Mouse (Mus musculus): ENCODE measurements around the gene Anapc7. TPM values are rescaled to one million over a fixed set of nuclear protein-coding genes. Genes with fewer than 3 reads are reported as not detected.

Gene Anapc7
- polyA plus RNA-seq, 1 experiment, result 38.0 TPM

DNA sequence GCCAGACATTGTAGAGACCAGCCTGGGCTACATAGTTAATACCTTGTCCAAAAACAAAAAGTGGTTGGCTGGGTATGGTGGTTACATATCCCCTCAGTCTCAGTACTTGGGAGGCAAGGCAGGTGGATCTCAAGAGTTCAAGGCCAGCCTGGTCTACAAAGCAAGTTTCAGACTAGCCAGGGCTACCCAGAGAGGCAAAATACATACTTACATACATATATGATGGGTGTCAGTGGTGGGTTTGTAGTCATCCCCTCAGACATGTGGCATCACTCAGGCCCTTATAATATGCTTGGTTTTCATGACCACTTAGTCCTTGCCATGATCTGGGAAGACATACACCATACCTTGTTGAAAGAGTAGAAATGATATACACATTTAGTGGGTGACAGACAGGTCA is 30.8 kb upstream of the Anapc7 start:
- Histone ChIP-seq H3K4me1 (ENCODE audit: control insufficient read depth, insufficient read depth, low read length) (peaks cover 10% of the 10 kb centered on the region; the same call in 1 of the 2 replicates), H3K27me3 (ENCODE audit: control insufficient read depth, insufficient read depth, low read length) (no peaks in the 10 kb centered on the region), H3K4me3 (replicated peaks; ENCODE audit: insufficient read depth, low read depth, low read length) (no peak overlapping the region), H3K27ac (ENCODE audit: insufficient read depth, low read length) (no peak overlapping the region)
- no peak for DNase-seq
- no peak for TF ChIP-seq CTCF (IDR thresholded peaks at IDR 0.05; ENCODE audit: borderline replicate concordance, insufficient read depth, low read depth, low read length)
- TF ChIP-seq POLR2A (IDR thresholded peaks at IDR 0.05; ENCODE audit: borderline replicate concordance, insufficient read depth, low read length), result no peak

DNA sequence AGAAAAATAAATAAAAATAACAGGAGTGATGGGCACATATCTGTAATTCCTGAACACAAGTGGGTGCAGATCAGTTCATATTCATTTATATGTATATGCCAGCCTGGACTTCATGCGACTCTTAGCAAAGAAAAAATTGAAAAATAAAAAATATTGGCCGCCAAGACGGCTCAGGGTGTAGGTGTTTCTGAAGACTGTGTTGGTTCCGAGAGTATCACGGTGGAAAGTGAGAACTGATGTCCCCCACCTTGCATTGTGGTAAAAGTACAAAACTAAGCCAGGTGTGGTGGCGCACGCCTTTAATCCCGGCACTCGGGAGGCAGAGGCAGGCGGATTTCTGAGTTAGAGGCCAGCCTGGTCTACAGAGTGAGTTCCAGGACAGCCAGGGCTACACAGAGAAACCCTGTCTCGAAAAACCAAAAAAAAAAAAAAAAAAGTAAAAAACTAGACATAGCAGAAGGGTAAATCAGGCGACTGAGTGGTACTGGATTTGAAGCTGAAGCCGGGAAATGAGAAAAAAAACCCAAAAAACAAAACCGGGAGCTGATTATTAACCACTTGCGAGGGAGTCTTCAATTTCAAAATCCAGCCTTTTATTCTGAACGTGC is 30.2 kb upstream of the Anapc7 start:
- 47% methylated on average over 16 of the region's 16 CpGs for WGBS
- H3K27me3 ChIP-seq (ENCODE audit: control insufficient read depth, insufficient read depth, low read length), result no peaks in the 10 kb centered on the region
- H3K4me3 ChIP-seq (replicated peaks; ENCODE audit: insufficient read depth, low read depth, low read length), result no peak overlapping the region
- H3K4me1 ChIP-seq (ENCODE audit: control insufficient read depth, insufficient read depth, low read length), result peaks cover 10% of the 10 kb centered on the region; the same call in 1 of the 2 replicates
- TF ChIP-seq POLR2A (IDR thresholded peaks at IDR 0.05; ENCODE audit: borderline replicate concordance, insufficient read depth, low read length) (no peak), CTCF (IDR thresholded peaks at IDR 0.05; ENCODE audit: borderline replicate concordance, insufficient read depth, low read depth, low read length) (no peak)
- DNase-seq, result no peak
- no peak overlapping the region for H3K27ac ChIP-seq (ENCODE audit: insufficient read depth, low read length)

DNA sequence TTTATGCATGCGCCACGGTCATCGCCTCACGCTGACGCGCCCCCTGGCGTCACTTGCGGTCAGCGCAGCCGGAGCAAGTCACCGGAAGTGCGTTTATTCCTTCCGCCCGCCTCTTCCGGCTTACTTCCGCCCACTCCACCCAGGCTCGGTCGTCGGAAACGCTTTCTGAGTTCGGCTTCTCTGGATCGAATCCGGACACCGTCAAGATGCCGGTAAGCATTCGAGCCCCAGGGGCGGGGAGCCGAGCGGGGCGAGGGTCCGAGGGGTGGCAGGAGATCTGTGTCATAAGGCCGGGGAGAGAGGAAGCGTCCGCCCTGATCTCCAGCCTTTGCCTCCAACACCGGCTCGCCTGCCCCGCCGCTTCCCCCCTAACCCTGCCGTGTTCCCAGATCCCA is 29.7 kb upstream of the Anapc7 start, which contains the start of gene Arpc3:
Gene Arpc3 (plus strand): TSS at position 93 of the 395 bp plus-strand sequence.
- peaks cover 10% of the 10 kb centered on the region; the same call in 1 of the 2 replicates for H3K4me1 ChIP-seq (ENCODE audit: control insufficient read depth, insufficient read depth, low read length)
- under 1% methylated on average over 39 of the region's 39 CpGs for WGBS
- H3K27me3 ChIP-seq (ENCODE audit: control insufficient read depth, insufficient read depth, low read length), result no peaks in the 10 kb centered on the region
- TF ChIP-seq POLR2A (IDR thresholded peaks at IDR 0.05; ENCODE audit: borderline replicate concordance, insufficient read depth, low read length) (peak; percentile 74; the same call in 1 of the 2 replicates), CTCF (IDR thresholded peaks at IDR 0.05; ENCODE audit: borderline replicate concordance, insufficient read depth, low read depth, low read length) (peak; percentile 90)
- no peak within 1 kb of the TSS for H3K27ac ChIP-seq (ENCODE audit: insufficient read depth, low read length)
- DNase-seq, result peak; percentile 91 to 94
- H3K4me3 ChIP-seq (replicated peaks; ENCODE audit: insufficient read depth, low read depth, low read length), result peak within 1 kb of the TSS; percentile 94

DNA sequence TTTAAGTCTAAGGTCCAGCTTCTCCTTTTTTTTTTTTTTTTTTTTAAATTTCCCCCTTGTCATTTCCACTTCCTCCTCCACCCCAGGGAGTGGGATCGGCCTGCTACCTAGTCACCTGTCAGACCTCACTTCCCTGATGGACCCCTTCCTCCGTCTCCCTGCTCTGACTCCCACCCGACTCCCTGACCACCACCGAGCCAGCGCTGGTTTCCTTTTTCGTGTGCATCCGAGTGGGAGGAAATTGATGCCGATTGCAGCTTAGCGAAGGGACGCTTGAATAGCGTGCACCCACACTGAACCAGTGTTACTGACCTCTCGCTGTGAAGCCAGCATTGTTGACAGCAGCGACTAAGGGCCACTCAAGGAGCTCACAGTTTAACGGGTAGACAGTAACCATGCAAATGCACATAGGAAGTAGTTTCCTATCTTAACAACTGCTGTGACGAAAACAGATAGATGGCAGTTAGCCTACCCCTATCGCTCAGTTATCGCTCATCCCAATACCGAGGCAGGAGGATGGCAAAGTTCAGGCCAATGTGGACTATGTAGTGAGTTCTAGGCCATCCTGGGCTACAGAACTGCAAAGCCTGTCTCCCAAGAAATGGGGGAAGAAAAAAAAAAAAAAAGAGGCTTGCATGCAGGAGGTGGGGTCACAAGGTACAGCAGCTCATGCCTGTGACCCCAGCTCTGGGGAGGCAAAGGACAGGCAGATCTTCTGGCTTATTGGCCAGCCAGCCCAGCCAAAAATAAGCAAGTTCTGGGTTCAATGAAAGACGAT is 29.1 kb upstream of the Anapc7 start:
- peaks cover 10% of the 10 kb centered on the region; the same call in 1 of the 2 replicates for H3K4me1 ChIP-seq (ENCODE audit: control insufficient read depth, insufficient read depth, low read length)
- no peaks in the 10 kb centered on the region for H3K27me3 ChIP-seq (ENCODE audit: control insufficient read depth, insufficient read depth, low read length)
- H3K4me3 ChIP-seq (replicated peaks; ENCODE audit: insufficient read depth, low read depth, low read length), result peak overlapping the region; percentile 94
- DNase-seq, result peak in 1 of 2 experiments; percentile 48
- 6% methylated on average over 19 of the region's 19 CpGs for WGBS
- no peak overlapping the region for H3K27ac ChIP-seq (ENCODE audit: insufficient read depth, low read length)
- no peak for TF ChIP-seq POLR2A (IDR thresholded peaks at IDR 0.05; ENCODE audit: borderline replicate concordance, insufficient read depth, low read length)
- TF ChIP-seq CTCF (IDR thresholded peaks at IDR 0.05; ENCODE audit: borderline replicate concordance, insufficient read depth, low read depth, low read length), result no peak

DNA sequence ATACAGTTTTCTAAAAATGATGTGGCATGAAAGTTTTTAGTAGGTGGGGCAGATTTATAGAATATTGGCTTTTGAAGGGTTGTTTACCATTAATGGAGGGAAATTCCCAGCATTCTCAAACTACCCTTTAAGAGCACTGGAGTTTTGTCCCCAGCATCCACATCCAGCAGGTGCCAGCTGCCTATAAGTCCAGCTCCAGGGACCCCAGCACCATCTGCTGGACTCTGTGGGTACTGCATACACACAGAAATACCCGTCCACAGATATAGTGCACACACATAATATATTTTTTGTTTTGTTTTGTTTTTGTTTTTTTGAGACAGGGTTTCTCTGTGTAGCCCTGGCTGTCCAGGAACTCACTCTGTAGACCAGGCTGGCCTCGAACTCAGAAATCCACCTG is 27.6 kb upstream of the Anapc7 start:
- TF ChIP-seq POLR2A (IDR thresholded peaks at IDR 0.05; ENCODE audit: borderline replicate concordance, insufficient read depth, low read length) (no peak), CTCF (IDR thresholded peaks at IDR 0.05; ENCODE audit: borderline replicate concordance, insufficient read depth, low read depth, low read length) (peak; percentile 77)
- Histone ChIP-seq H3K27me3 (ENCODE audit: control insufficient read depth, insufficient read depth, low read length) (no peaks in the 10 kb centered on the region), H3K4me3 (replicated peaks; ENCODE audit: insufficient read depth, low read depth, low read length) (no peak overlapping the region), H3K4me1 (ENCODE audit: control insufficient read depth, insufficient read depth, low read length) (peaks cover 10% of the 10 kb centered on the region; the same call in 1 of the 2 replicates), H3K27ac (ENCODE audit: insufficient read depth, low read length) (no peak overlapping the region)
- 33% methylated on average over 2 of the region's 2 CpGs for WGBS
- peak; percentile 61 to 73 for DNase-seq

DNA sequence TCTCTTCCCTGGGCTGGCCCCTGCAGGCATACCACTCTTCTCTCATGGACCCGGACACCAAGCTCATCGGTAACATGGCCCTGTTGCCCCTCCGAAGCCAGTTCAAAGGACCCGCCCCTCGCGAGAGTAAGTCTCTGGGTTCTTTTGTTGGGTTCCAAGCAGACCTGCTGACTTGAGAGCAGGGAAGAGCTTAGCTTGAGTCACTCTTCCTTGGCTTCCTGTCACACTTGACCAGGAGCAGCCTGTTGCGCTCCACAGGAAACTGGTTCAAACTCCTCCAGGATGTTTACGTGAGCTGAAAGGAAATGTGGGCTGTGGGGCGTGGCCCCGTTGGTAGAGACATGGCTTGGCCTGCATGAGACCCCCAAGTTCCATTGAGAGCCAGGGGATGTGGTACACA is 24.7 kb upstream of the Anapc7 start:
- Histone ChIP-seq H3K27me3 (ENCODE audit: control insufficient read depth, insufficient read depth, low read length) (no peaks in the 10 kb centered on the region), H3K4me1 (ENCODE audit: control insufficient read depth, insufficient read depth, low read length) (peaks cover 13% of the 10 kb centered on the region; the same call in 1 of the 2 replicates), H3K4me3 (replicated peaks; ENCODE audit: insufficient read depth, low read depth, low read length) (no peak overlapping the region), H3K27ac (ENCODE audit: insufficient read depth, low read length) (no peak overlapping the region)
- WGBS, result 83% methylated on average over 10 of the region's 10 CpGs
- TF ChIP-seq POLR2A (IDR thresholded peaks at IDR 0.05; ENCODE audit: borderline replicate concordance, insufficient read depth, low read length) (no peak), CTCF (IDR thresholded peaks at IDR 0.05; ENCODE audit: borderline replicate concordance, insufficient read depth, low read depth, low read length) (no peak)
- DNase-seq, result no peak

DNA sequence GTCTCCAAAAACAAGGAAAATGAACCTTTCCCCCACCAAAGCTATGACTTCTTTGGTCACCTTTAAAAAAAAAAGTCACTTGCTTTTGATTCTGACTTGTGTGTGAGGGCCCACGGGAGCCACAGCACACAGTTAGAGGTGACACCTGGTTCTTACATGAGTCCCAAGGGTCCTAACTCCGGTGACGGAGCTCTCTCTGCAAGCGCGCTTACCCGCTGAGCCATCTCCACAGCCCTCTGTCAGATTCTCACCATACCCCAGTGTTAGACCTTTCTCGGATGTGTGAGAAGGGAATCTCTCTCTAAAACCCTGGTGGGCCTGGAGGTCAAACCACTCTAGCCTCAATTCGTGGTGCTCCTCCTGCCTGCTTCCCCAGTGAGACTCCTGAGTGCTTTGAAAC is 24.0 kb upstream of the Anapc7 start:
- Histone ChIP-seq H3K4me3 (replicated peaks; ENCODE audit: insufficient read depth, low read depth, low read length) (no peak overlapping the region), H3K27ac (ENCODE audit: insufficient read depth, low read length) (no peak overlapping the region), H3K4me1 (ENCODE audit: control insufficient read depth, insufficient read depth, low read length) (peaks cover 17% of the 10 kb centered on the region; the same call in 1 of the 2 replicates), H3K27me3 (ENCODE audit: control insufficient read depth, insufficient read depth, low read length) (no peaks in the 10 kb centered on the region)
- DNase-seq, result no peak
- 86% methylated on average over 8 of the region's 8 CpGs for WGBS
- TF ChIP-seq CTCF (IDR thresholded peaks at IDR 0.05; ENCODE audit: borderline replicate concordance, insufficient read depth, low read depth, low read length) (no peak), POLR2A (IDR thresholded peaks at IDR 0.05; ENCODE audit: borderline replicate concordance, insufficient read depth, low read length) (no peak)

Data from cerebellum, adult 2 months (tissue).